Mouse (Mus musculus): ENCODE measurements around the gene Aff1. TPM values are rescaled to one million over a fixed set of nuclear protein-coding genes. Genes with fewer than 3 reads are reported as not detected.

The Aff1 gene
- polyA plus RNA-seq, 1 experiment, result 16.8 TPM

GRCm38 (mm10) chr5:103846154-103846551 is 154.0 kb downstream of the Aff1 start:
- Histone ChIP-seq H3K4me3 (ENCODE audit: insufficient read depth, low read depth, low read length) (no peak overlapping the region), H3K27me3 (replicated peaks; ENCODE audit: control insufficient read depth, insufficient read depth, low read length) (no peaks in the 10 kb centered on the region), H3K4me1 (ENCODE audit: control insufficient read depth, insufficient read depth, low read length) (peaks cover 23% of the 10 kb centered on the region), H3K27ac (ENCODE audit: insufficient read depth, low read depth, low read length) (peak overlapping the region; percentile 18; the same call in 1 of the 2 replicates), H3K36me3 (ENCODE audit: control insufficient read depth, insufficient read depth, low read length) (peaks cover 4% of the 10 kb centered on the region)
- TF ChIP-seq POLR2A (IDR thresholded peaks at IDR 0.05; ENCODE audit: low read depth, low read length) (no peak), CTCF (conservative IDR thresholded peaks at IDR 0.05; ENCODE audit: insufficient read depth, insufficient read length, low read depth, low read length) (no peak)
- 39% methylated on average over 10 of the region's 10 CpGs for WGBS
- peak; percentile 42 for DNase-seq

GRCm38 (mm10) chr5:103846609-103847008 is 154.4 kb downstream of the Aff1 start:
- Histone ChIP-seq H3K4me3 (ENCODE audit: insufficient read depth, low read depth, low read length) (no peak overlapping the region), H3K27ac (ENCODE audit: insufficient read depth, low read depth, low read length) (no peak overlapping the region), H3K4me1 (ENCODE audit: control insufficient read depth, insufficient read depth, low read length) (peaks cover 23% of the 10 kb centered on the region), H3K27me3 (replicated peaks; ENCODE audit: control insufficient read depth, insufficient read depth, low read length) (no peaks in the 10 kb centered on the region), H3K36me3 (ENCODE audit: control insufficient read depth, insufficient read depth, low read length) (peaks cover 4% of the 10 kb centered on the region)
- 48% methylated on average over 5 of the region's 5 CpGs for WGBS
- TF ChIP-seq CTCF (conservative IDR thresholded peaks at IDR 0.05; ENCODE audit: insufficient read depth, insufficient read length, low read depth, low read length) (no peak), POLR2A (IDR thresholded peaks at IDR 0.05; ENCODE audit: low read depth, low read length) (no peak)
- DNase-seq, result peak; percentile 30

GRCm38 (mm10) chr5:103848546-103848945 is 156.4 kb downstream of the Aff1 start:
- no peaks in the 10 kb centered on the region for H3K27me3 ChIP-seq (replicated peaks; ENCODE audit: control insufficient read depth, insufficient read depth, low read length)
- H3K4me1 ChIP-seq (ENCODE audit: control insufficient read depth, insufficient read depth, low read length), result peaks cover 23% of the 10 kb centered on the region
- TF ChIP-seq POLR2A (IDR thresholded peaks at IDR 0.05; ENCODE audit: low read depth, low read length) (no peak), CTCF (conservative IDR thresholded peaks at IDR 0.05; ENCODE audit: insufficient read depth, insufficient read length, low read depth, low read length) (no peak)
- peak overlapping the region; percentile 48 for H3K27ac ChIP-seq (ENCODE audit: insufficient read depth, low read depth, low read length)
- peaks cover 4% of the 10 kb centered on the region for H3K36me3 ChIP-seq (ENCODE audit: control insufficient read depth, insufficient read depth, low read length)
- peak; percentile 94 for DNase-seq
- no peak overlapping the region for H3K4me3 ChIP-seq (ENCODE audit: insufficient read depth, low read depth, low read length)
- WGBS, result 33% methylated on average over 8 of the region's 8 CpGs

GRCm38 (mm10) chr5:103852756-103853549 is 160.8 kb downstream of the Aff1 start:
- H3K4me1 ChIP-seq (ENCODE audit: control insufficient read depth, insufficient read depth, low read length), result peaks cover 17% of the 10 kb centered on the region
- WGBS, result 71% methylated on average over 4 of the region's 4 CpGs
- no peak overlapping the region for H3K4me3 ChIP-seq (ENCODE audit: insufficient read depth, low read depth, low read length)
- H3K27ac ChIP-seq (ENCODE audit: insufficient read depth, low read depth, low read length), result no peak overlapping the region
- no peak for TF ChIP-seq CTCF (conservative IDR thresholded peaks at IDR 0.05; ENCODE audit: insufficient read depth, insufficient read length, low read depth, low read length)
- TF ChIP-seq POLR2A (IDR thresholded peaks at IDR 0.05; ENCODE audit: low read depth, low read length), result no peak
- DNase-seq, result no peak
- H3K27me3 ChIP-seq (replicated peaks; ENCODE audit: control insufficient read depth, insufficient read depth, low read length), result no peaks in the 10 kb centered on the region
- H3K36me3 ChIP-seq (ENCODE audit: control insufficient read depth, insufficient read depth, low read length), result peaks cover 2% of the 10 kb centered on the region; the same call in 1 of the 2 replicates

- TF ChIP-seq CTCF (conservative IDR thresholded peaks at IDR 0.05; ENCODE audit: insufficient read depth, insufficient read length, low read depth, low read length) (no peak), POLR2A (IDR thresholded peaks at IDR 0.05; ENCODE audit: low read depth, low read length) (no peak)
- no peak overlapping the region for H3K4me3 ChIP-seq (ENCODE audit: insufficient read depth, low read depth, low read length)
- H3K27me3 ChIP-seq (replicated peaks; ENCODE audit: control insufficient read depth, insufficient read depth, low read length), result no peaks in the 10 kb centered on the region
- H3K36me3 ChIP-seq (ENCODE audit: control insufficient read depth, insufficient read depth, low read length), result peaks cover 2% of the 10 kb centered on the region; the same call in 1 of the 2 replicates
- whole genome bisulfite sequencing, result 67% methylated on average over 17 of the region's 17 CpGs
- no peak overlapping the region for H3K27ac ChIP-seq (ENCODE audit: insufficient read depth, low read depth, low read length)
- DNase-seq, result no peak
- H3K4me1 ChIP-seq (ENCODE audit: control insufficient read depth, insufficient read depth, low read length), result peaks cover 9% of the 10 kb centered on the region
These were observed 162.1 kb downstream of the Aff1 start for GRCm38 (mm10) chr5:103854041-103854806.

- DNase-seq, result no peak
- H3K27me3 ChIP-seq (replicated peaks; ENCODE audit: control insufficient read depth, insufficient read depth, low read length), result no peaks in the 10 kb centered on the region
- peaks cover 2% of the 10 kb centered on the region; the same call in 1 of the 2 replicates for H3K36me3 ChIP-seq (ENCODE audit: control insufficient read depth, insufficient read depth, low read length)
- WGBS, result 90% methylated on average over 5 of the region's 5 CpGs
- TF ChIP-seq POLR2A (IDR thresholded peaks at IDR 0.05; ENCODE audit: low read depth, low read length), result no peak
- no peak overlapping the region for H3K4me3 ChIP-seq (ENCODE audit: insufficient read depth, low read depth, low read length)
- H3K4me1 ChIP-seq (ENCODE audit: control insufficient read depth, insufficient read depth, low read length), result peaks cover 4% of the 10 kb centered on the region; the same call in 1 of the 2 replicates
- no peak overlapping the region for H3K27ac ChIP-seq (ENCODE audit: insufficient read depth, low read depth, low read length)
These were observed 162.6 kb downstream of the Aff1 start for GRCm38 (mm10) chr5:103854807-103855194.

Data from kidney, adult 2 months (tissue).